21 mouse cellular contexts compared by ENCODE assay signal in the genomic region with DNA sequence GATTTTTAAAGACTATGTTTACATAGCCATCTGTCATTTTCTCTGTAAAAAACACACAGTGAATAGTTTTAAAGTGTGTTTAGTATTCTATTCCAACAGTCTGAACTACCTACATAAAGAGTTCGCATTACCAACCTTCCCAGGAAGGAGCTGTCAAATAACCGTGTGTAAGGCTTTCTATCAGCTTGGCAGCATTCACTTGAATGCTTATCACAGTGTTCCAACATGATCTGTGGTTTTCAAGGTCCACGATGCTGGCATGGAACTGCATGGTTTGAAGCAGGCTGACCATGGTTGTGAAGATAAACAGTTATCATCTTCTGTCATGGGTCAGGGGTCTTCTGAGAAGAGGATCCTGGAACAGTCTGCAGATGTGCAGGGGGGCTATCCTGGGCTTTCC. TPM values are rescaled to one million over a fixed set of nuclear protein-coding genes. Genes with fewer than 3 reads are reported as not detected.
"Had no signal": no experiment of that assay in that cellular context is flagged by ENCODE, and none has a peak within 500 bp of the region (broad histone marks: within the 10 kb centered on the region; RNA-seq: fewer than 3 reads in every experiment).

No protein-coding gene starts in this region.

- DNase-seq: kidney, adult 11 months; kidney, adult 9 months; kidney, postnatal 36 days; lung, embryonic 14.5 days; lung, postnatal 14 days; midbrain, embryonic 14.5 days; right cerebral cortex, postnatal 14 days had no signal

- H3K4me2 ChIP-seq: limb, embryonic 12.5 days; lung, embryonic 14.5 days; neural tube, embryonic 12.5 days; stomach, embryonic 15.5 days had no signal

- H3K9ac ChIP-seq: limb, embryonic 12.5 days; lung, embryonic 14.5 days; neural tube, embryonic 12.5 days; stomach, embryonic 15.5 days had no signal

- H3K4me3 ChIP-seq: limb, embryonic 12.5 days; neural tube, embryonic 12.5 days; stomach, embryonic 15.5 days had no signal

- H3K9me3 ChIP-seq: limb, embryonic 12.5 days; neural tube, embryonic 12.5 days; stomach, embryonic 15.5 days had no signal

- H3K36me3 ChIP-seq: limb, embryonic 12.5 days; neural tube, embryonic 12.5 days; stomach, embryonic 15.5 days had no signal

- H3K27ac ChIP-seq: kidney, postnatal 0 days; limb, embryonic 12.5 days; macrophage; neural tube, embryonic 12.5 days; stomach, embryonic 15.5 days had no signal

- H3K27me3 ChIP-seq: limb, embryonic 12.5 days; neural tube, embryonic 12.5 days; stomach, embryonic 15.5 days had no signal

- H3K4me1 ChIP-seq: limb, embryonic 12.5 days; neural tube, embryonic 12.5 days; stomach, embryonic 15.5 days had no signal

RNA-seq across cellular contexts. Expression of a gene that starts 54.2 kb away (rescaled TPM):
- total RNA-seq: layer of hippocampus, adult 18-20 months; layer of hippocampus, postnatal 10 days; left cerebral cortex, postnatal 36 days; liver, adult 2 months; monocyte, adult 5-6 weeks; neutrophil, adult 5-6 weeks had no signal
- polyA plus RNA-seq: intestine, embryonic 14.5 days; kidney, postnatal 0 days; limb, embryonic 12.5 days; liver, adult 2 months; lung, embryonic 14.5 days; macrophage; midbrain, embryonic 14.5 days; neural tube, embryonic 12.5 days; spleen, adult 2 months; stomach, embryonic 15.5 days; testis, adult 2 months had no signal
